ENCODE assay signal across 25 mouse cellular contexts in genomic region chr10:126806881-126807280, GRCm38 (mm10).
DNase-seq lines count a peak whose midpoint lies in the region; ATAC-seq and TF ChIP-seq lines count a peak whose summit lies in the region.
"Had no signal": no experiment of that assay in that cellular context is flagged by ENCODE, and none has a peak within 500 bp of the region (broad histone marks: within the 10 kb centered on the region; RNA-seq: fewer than 3 reads in every experiment).

No protein-coding gene starts in this region.

- no peaks in the 10 kb centered on the region for H3K36me3 ChIP-seq in kidney, postnatal 0 days (ENCODE audit: insufficient read depth, low read length)
- no peaks in the 10 kb centered on the region for H3K36me3 ChIP-seq in E14TG2a.4 (ENCODE audit: insufficient read depth, low read length)
- H3K36me3 ChIP-seq in heart, embryonic 10.5 days = no peaks in the 10 kb centered on the region
- H3K36me3 ChIP-seq: forebrain, embryonic 10.5 days; heart, embryonic 12.5 days; heart, embryonic 15.5 days had no signal

- no peak for ATAC-seq in kidney, postnatal 0 days (replicated peaks; ENCODE audit: low FRiP score, low read depth)
- ATAC-seq: CD4-positive, CD25-positive, alpha-beta regulatory T cell, adult 4 months; forebrain, embryonic 14.5 days; hindbrain, postnatal 0 days; inflammation-experienced regulatory T-cells, adult 6 months had no signal

- H3K27ac ChIP-seq in kidney, postnatal 0 days = no peak overlapping the region
- H3K27ac ChIP-seq in heart, embryonic 10.5 days = no peak overlapping the region
- H3K27ac ChIP-seq: forebrain, embryonic 10.5 days; heart, embryonic 15.5 days; hindbrain, embryonic 14.5 days; hindbrain, postnatal 0 days had no signal

- no peak overlapping the region for H3K9ac ChIP-seq in kidney, postnatal 0 days (ENCODE audit: low read depth, low read length)
- H3K9ac ChIP-seq: heart, embryonic 12.5 days; heart, embryonic 15.5 days; hindbrain, embryonic 14.5 days had no signal

- DNase-seq in kidney, postnatal 0 days (ENCODE audit: low spot score) = no peak
- no peak for DNase-seq in kidney, postnatal 36 days
- DNase-seq in ES-CJ7 (ENCODE audit: low read depth, low spot score) = peak; percentile 83
- peak; percentile 90 for DNase-seq in ZHBTc4 (ENCODE audit: low read depth, low spot score)
- DNase-seq in thymus, postnatal 4 days = no peak
- DNase-seq in right cerebral cortex, postnatal 14 days = no peak
- no peak for DNase-seq in heart, embryonic 10.5 days (ENCODE audit: low spot score)
- DNase-seq: adrenal gland, postnatal 10 days; adrenal gland, postnatal 36 days; cerebellum, adult 18-20 months; cerebellum, adult 9-10 months; cerebellum, postnatal 14 days; gastrocnemius, postnatal 10 days; gastrocnemius, postnatal 36 days; heart, postnatal 10 days; heart, postnatal 36 days had no signal

- no peak overlapping the region for H3K4me3 ChIP-seq in kidney, postnatal 0 days (replicated peaks; ENCODE audit: low read depth, low read length)
- H3K4me3 ChIP-seq in E14TG2a.4 (replicated peaks; ENCODE audit: low read length) = no peak overlapping the region
- H3K4me3 ChIP-seq in heart, embryonic 10.5 days = no peak overlapping the region
- H3K4me3 ChIP-seq: forebrain, embryonic 10.5 days; heart, embryonic 12.5 days; heart, embryonic 15.5 days had no signal

- no peaks in the 10 kb centered on the region for H3K9me3 ChIP-seq in kidney, postnatal 0 days (replicated peaks; ENCODE audit: low read length)
- H3K9me3 ChIP-seq in E14TG2a.4 (ENCODE audit: low read length) = peaks cover 10% of the 10 kb centered on the region
- no peaks in the 10 kb centered on the region for H3K9me3 ChIP-seq in heart, embryonic 10.5 days
- H3K9me3 ChIP-seq: forebrain, embryonic 10.5 days; heart, embryonic 12.5 days; heart, embryonic 15.5 days had no signal

- H3K4me2 ChIP-seq in kidney, postnatal 0 days (ENCODE audit: low read length) = no peak overlapping the region
- H3K4me2 ChIP-seq: heart, embryonic 12.5 days; heart, embryonic 15.5 days; hindbrain, embryonic 14.5 days had no signal

- whole genome bisulfite sequencing in kidney, postnatal 0 days = 92% methylated on average over 4 of the region's 4 CpGs
- WGBS in heart, embryonic 10.5 days = 85% methylated on average over 4 of the region's 4 CpGs

- 0 out of 2 replicates have a peak, but pooled peaks have one; percentile 3 for TF ChIP-seq CTCF in kidney, postnatal 0 days (IDR thresholded peaks at IDR 0.05; ENCODE audit: low read depth)
- peak; percentile 22 for TF ChIP-seq CTCF in E14TG2a.4 (conservative IDR thresholded peaks at IDR 0.05; ENCODE audit: low read length)

- no peaks in the 10 kb centered on the region for H3K4me1 ChIP-seq in kidney, postnatal 0 days (replicated peaks; ENCODE audit: insufficient read depth, low read length)
- H3K4me1 ChIP-seq in E14TG2a.4 (replicated peaks; ENCODE audit: low read depth, low read length) = peaks cover 15% of the 10 kb centered on the region
- H3K4me1 ChIP-seq in heart, embryonic 10.5 days = no peaks in the 10 kb centered on the region

- no peaks in the 10 kb centered on the region for H3K27me3 ChIP-seq in kidney, postnatal 0 days (ENCODE audit: insufficient read depth, low read length)
- peaks cover 15% of the 10 kb centered on the region for H3K27me3 ChIP-seq in E14TG2a.4 (ENCODE audit: insufficient read depth, low read length)
- H3K27me3 ChIP-seq in heart, embryonic 10.5 days (ENCODE audit: insufficient read depth, poor library complexity, severe bottlenecking) = no peaks in the 10 kb centered on the region
- H3K27me3 ChIP-seq: heart, embryonic 12.5 days; heart, embryonic 15.5 days had no signal

Comparison
In these comparisons a context has a peak if more than half of its experiments do, and no peak if none do; other contexts are left out.
1. DNase-seq: peak in ES-CJ7 (single experiment) and ZHBTc4 (single experiment); none in kidney, postnatal 0 days (single experiment), kidney, postnatal 36 days (0 of 2), thymus, postnatal 4 days (single experiment), right cerebral cortex, postnatal 14 days (single experiment) and heart, embryonic 10.5 days (single experiment).